Mouse (Mus musculus) heart, embryonic 14.5 days (tissue): ENCODE data around the gene Daw1. TPM values are rescaled to one million over a fixed set of nuclear protein-coding genes. Genes with fewer than 3 reads are reported as not detected.

Experiments used
- ATAC-seq: fragments of 200-750 bp; cut with Nextera tagmentation; 2 replicates; pipeline ENCODE4 v1.8.0; 2017; ENCODE audit warnings: low read depth, moderate TSS enrichment; ENCODE audit not compliant: insufficient number of reproducible peaks, insufficient read depth, low FRiP score
- H3K27ac ChIP-seq, 2 experiments: fragments of 200-500 bp in 1 of 2; fragments of 300-500 bp in 1 of 2; sonication (generic) in 1 of 2; replicated peaks in 1 of 2; 2 replicates each; pipeline ENCODE4 v1.5.1; 2012 to 2014; ENCODE audit warnings: low read depth in 2 of 2, low read length in 2 of 2, control low read depth in 1 of 2, mild to moderate bottlenecking in 1 of 2, mixed read lengths in 1 of 2; ENCODE audit not compliant: control insufficient read depth in 1 of 2, insufficient read depth in 1 of 2
- H3K27me3 ChIP-seq: fragments of 300-500 bp; sonication (generic); 2 replicates; pipeline ENCODE4 v1.6.1; 2014; ENCODE audit warnings: mild to moderate bottlenecking, low read length, control low read depth; ENCODE audit not compliant: control insufficient read depth, insufficient read depth
- H3K36me3 ChIP-seq: fragments of 300-500 bp; sonication (generic); 2 replicates; pipeline ENCODE4 v1.6.1; 2014; ENCODE audit warnings: mild to moderate bottlenecking, control low read depth, low read length, mixed read lengths; ENCODE audit not compliant: control insufficient read depth, insufficient read depth
- H3K4me1 ChIP-seq, 2 experiments: fragments of 200-500 bp in 1 of 2; fragments of 300-500 bp in 1 of 2; sonication (generic) in 1 of 2; 2 replicates each; pipeline ENCODE4 v1.6.1; 2012 to 2014; ENCODE audit warnings: low read length in 2 of 2, control low read depth in 1 of 2, mixed read lengths in 1 of 2; ENCODE audit not compliant: control insufficient read depth in 2 of 2, insufficient read depth in 2 of 2
- H3K4me2 ChIP-seq: fragments of 300-500 bp; sonication (generic); 2 replicates; pipeline ENCODE4 v1.6.1; 2014; ENCODE audit warnings: mild to moderate bottlenecking, low read length
- H3K4me3 ChIP-seq, 2 experiments: fragments of 200-500 bp in 1 of 2; fragments of 300-500 bp in 1 of 2; sonication (generic) in 1 of 2; 2 replicates each; pipeline ENCODE4 v1.5.1; 2012 to 2014; ENCODE audit warnings: low read length in 2 of 2, mild to moderate bottlenecking in 2 of 2, control low read depth in 1 of 2, low read depth in 1 of 2, moderate library complexity in 1 of 2; ENCODE audit not compliant: control insufficient read depth in 1 of 2, insufficient read depth in 1 of 2
- H3K9ac ChIP-seq: fragments of 300-500 bp; sonication (generic); 2 replicates; pipeline ENCODE4 v1.6.1; 2014; ENCODE audit warnings: mild to moderate bottlenecking, low read length
- H3K9me3 ChIP-seq: fragments of 300-500 bp; sonication (generic); 2 replicates; pipeline ENCODE4 v1.6.1; 2016; ENCODE audit warnings: low read length, control low read depth; ENCODE audit not compliant: control insufficient read depth
- WGBS: fragments of 180-500 bp; shearing (Covaris S2); extraction: QIAGEN DNeasy Blood & Tissue Kit; methylation state at CpG from one replicate; pipeline ENCODE4 v1.1.7; 2014; 5-methylcytosine and 5-hydroxymethylcytosine counted together
- polyA plus RNA-seq: library from polyadenylated mRNA; unstranded; fragments of >200 nt; fragmentation: Nextera tagmentation; extraction: Ambion mirVana; gene quantifications from 2 replicates; pipeline ENCODE4 v1.2.1, GENCODE M21; 2014

Gene Daw1
- polyA plus RNA-seq, 1 experiment from 2014 or later, result 0.20 TPM

- Histone ChIP-seq H3K4me2 (no peak overlapping the region), H3K27me3 (no peaks in the 10 kb centered on the region), H3K27ac (no peak overlapping the region), H3K36me3 (no peaks in the 10 kb centered on the region), H3K9ac (no peak overlapping the region), H3K4me1 (no peaks in the 10 kb centered on the region), H3K9me3 (no peaks in the 10 kb centered on the region), H3K4me3 (no peak overlapping the region)
- ATAC-seq, result no peak
- WGBS, result 82% methylated on average over 3 of the region's 3 CpGs
Measured at GRCm38 (mm10) chr1:83152961-83153360, 6.6 kb upstream of the Daw1 start.

GRCm38 (mm10) chr1:83156876-83157275, 2.7 kb upstream of the Daw1 start:
- no peaks in the 10 kb centered on the region for H3K27me3 ChIP-seq
- no peak overlapping the region for H3K4me3 ChIP-seq
- H3K9me3 ChIP-seq, result no peaks in the 10 kb centered on the region
- 0 out of 4 replicates have a peak, but pooled peaks cover 0 to 3% of the 10 kb centered on the region in 2 experiments for H3K4me1 ChIP-seq
- H3K36me3 ChIP-seq, result no peaks in the 10 kb centered on the region
- H3K9ac ChIP-seq, result no peak overlapping the region
- WGBS, result 54% methylated on average over 1 of the region's 1 CpGs
- H3K27ac ChIP-seq, result no peak overlapping the region
- no peak for ATAC-seq
- no peak overlapping the region for H3K4me2 ChIP-seq

GRCm38 (mm10) chr1:83161658-83162057, 2.1 kb downstream of the Daw1 start:
- H3K27me3 ChIP-seq, result no peaks in the 10 kb centered on the region
- H3K4me3 ChIP-seq, result no peak overlapping the region
- no peak for ATAC-seq
- H3K9ac ChIP-seq, result no peak overlapping the region
- H3K4me1 ChIP-seq, result peaks cover 0 to 3% of the 10 kb centered on the region in 2 experiments; a peak in 2 of 4 replicates
- no peaks in the 10 kb centered on the region for H3K36me3 ChIP-seq
- no peak overlapping the region for H3K27ac ChIP-seq
- 77% methylated on average over 3 of the region's 3 CpGs for WGBS
- no peaks in the 10 kb centered on the region for H3K9me3 ChIP-seq
- no peak overlapping the region for H3K4me2 ChIP-seq

GRCm38 (mm10) chr1:83164027-83164426, 4.5 kb downstream of the Daw1 start:
- H3K4me2 ChIP-seq, result no peak overlapping the region
- no peak overlapping the region for H3K4me3 ChIP-seq
- H3K4me1 ChIP-seq, result peaks cover 0 to 3% of the 10 kb centered on the region in 2 experiments; a peak in 2 of 4 replicates
- H3K9me3 ChIP-seq, result no peaks in the 10 kb centered on the region
- H3K36me3 ChIP-seq, result no peaks in the 10 kb centered on the region
- 42% methylated on average over 3 of the region's 3 CpGs for WGBS
- no peak overlapping the region for H3K27ac ChIP-seq
- ATAC-seq, result no peak
- no peak overlapping the region for H3K9ac ChIP-seq
- no peaks in the 10 kb centered on the region for H3K27me3 ChIP-seq

GRCm38 (mm10) chr1:83169158-83169557, 9.6 kb downstream of the Daw1 start:
- no peak for ATAC-seq
- WGBS, result 75% methylated on average over 3 of the region's 3 CpGs
- no peaks in the 10 kb centered on the region; a peak in 1 of 4 replicates for H3K4me1 ChIP-seq

GRCm38 (mm10) chr1:83175985-83176384, 16.4 kb downstream of the Daw1 start:
- ATAC-seq, result no peak
- Histone ChIP-seq H3K9me3 (no peaks in the 10 kb centered on the region), H3K27ac (no peak overlapping the region), H3K27me3 (no peaks in the 10 kb centered on the region), H3K4me3 (no peak overlapping the region), H3K4me2 (no peak overlapping the region), H3K4me1 (no peaks in the 10 kb centered on the region), H3K9ac (no peak overlapping the region), H3K36me3 (no peaks in the 10 kb centered on the region)
- WGBS, result 73% methylated on average over 1 of the region's 1 CpGs

More at GRCm38 (mm10) chr1:83169158-83169557, 9.6 kb downstream of the Daw1 start:
- H3K27me3 ChIP-seq, result no peaks in the 10 kb centered on the region
- no peak overlapping the region for H3K4me2 ChIP-seq
- H3K9me3 ChIP-seq, result no peaks in the 10 kb centered on the region
- no peak overlapping the region for H3K9ac ChIP-seq
- H3K4me3 ChIP-seq, result no peak overlapping the region
- H3K36me3 ChIP-seq, result no peaks in the 10 kb centered on the region
- no peak overlapping the region for H3K27ac ChIP-seq

GRCm38 (mm10) chr1:83179531-83179930, 20.0 kb downstream of the Daw1 start:
- Histone ChIP-seq H3K27ac (no peak overlapping the region), H3K9ac (no peak overlapping the region), H3K4me2 (no peak overlapping the region), H3K9me3 (no peaks in the 10 kb centered on the region), H3K4me1 (no peaks in the 10 kb centered on the region), H3K4me3 (no peak overlapping the region), H3K36me3 (no peaks in the 10 kb centered on the region), H3K27me3 (no peaks in the 10 kb centered on the region)
- 83% methylated on average over 7 of the region's 7 CpGs for WGBS
- ATAC-seq, result no peak

- Histone ChIP-seq H3K4me3 (no peak overlapping the region), H3K27me3 (no peaks in the 10 kb centered on the region), H3K9me3 (no peaks in the 10 kb centered on the region), H3K9ac (no peak overlapping the region), H3K4me2 (no peak overlapping the region), H3K36me3 (no peaks in the 10 kb centered on the region), H3K4me1 (no peaks in the 10 kb centered on the region), H3K27ac (no peak overlapping the region)
- WGBS, result 47% methylated on average over 4 of the region's 4 CpGs
- no peak for ATAC-seq
Measured at GRCm38 (mm10) chr1:83181418-83181817, 21.9 kb downstream of the Daw1 start.
